Mouse (Mus musculus) heart, embryonic 16.5 days (tissue): ENCODE results near the gene Rnf212. TPM values are rescaled to one million over a fixed set of nuclear protein-coding genes. Genes with fewer than 3 reads are reported as not detected.
"Not testable (repeated sequence)": the region's sequence is repeated elsewhere in the genome, so short reads cannot be mapped to it uniquely, and the experiment has no call there.

Experiments used
- ATAC-seq: fragments of 200-750 bp; cut with Nextera tagmentation; replicated peaks from 2 replicates; pipeline ENCODE4 v1.8.0; 2017; ENCODE audit warnings: moderate number of reproducible peaks; ENCODE audit not compliant: insufficient read depth, low FRiP score; ENCODE audit errors: extremely low read depth
- H3K27ac ChIP-seq: fragments of 300-500 bp; sonication (generic); 2 replicates; pipeline ENCODE4 v1.5.1; 2014; ENCODE audit warnings: mild to moderate bottlenecking, low read length, control low read depth, moderate library complexity
- H3K27me3 ChIP-seq: fragments of 300-500 bp; sonication (generic); 2 replicates; pipeline ENCODE4 v1.6.1; 2014; ENCODE audit warnings: low read length, mixed read lengths; ENCODE audit not compliant: control insufficient read depth, insufficient read depth
- H3K36me3 ChIP-seq: fragments of 300-500 bp; sonication (generic); 2 replicates; pipeline ENCODE4 v1.6.1; 2014; ENCODE audit not compliant: control insufficient read depth, insufficient read depth
- H3K4me1 ChIP-seq: fragments of 300-500 bp; sonication (generic); 2 replicates; pipeline ENCODE4 v1.6.1; 2014; ENCODE audit warnings: low read length, mixed read lengths; ENCODE audit not compliant: control insufficient read depth, insufficient read depth
- H3K4me2 ChIP-seq: fragments of 300-500 bp; sonication (generic); 2 replicates; pipeline ENCODE4 v1.6.1; 2014; ENCODE audit warnings: low read depth, mild to moderate bottlenecking, control low read depth, low read length
- H3K4me3 ChIP-seq: fragments of 300-500 bp; sonication (generic); 2 replicates; pipeline ENCODE4 v1.5.1; 2014; ENCODE audit warnings: mild to moderate bottlenecking, control low read depth, low read length
- H3K9ac ChIP-seq: fragments of 300-500 bp; sonication (generic); 2 replicates; pipeline ENCODE4 v1.6.1; 2014; ENCODE audit warnings: low read length, control low read depth
- H3K9me3 ChIP-seq: fragments of 300-500 bp; sonication (generic); replicated peaks from 2 replicates; pipeline ENCODE4 v1.6.1; 2016; ENCODE audit warnings: low read length; ENCODE audit not compliant: control insufficient read depth
- WGBS: fragments of 180-500 bp; shearing (Covaris S2); extraction: QIAGEN DNeasy Blood & Tissue Kit; methylation state at CpG from one replicate; pipeline ENCODE4 v1.1.7; 2014; 5-methylcytosine and 5-hydroxymethylcytosine counted together
- polyA plus RNA-seq: library from polyadenylated mRNA; unstranded; fragments of >200 nt; fragmentation: Nextera tagmentation; extraction: Ambion mirVana; gene quantifications from 2 replicates; pipeline ENCODE4 v1.2.1, GENCODE M21; 2015

Gene Rnf212
- not detected in 2 replicates for polyA plus RNA-seq

DNA sequence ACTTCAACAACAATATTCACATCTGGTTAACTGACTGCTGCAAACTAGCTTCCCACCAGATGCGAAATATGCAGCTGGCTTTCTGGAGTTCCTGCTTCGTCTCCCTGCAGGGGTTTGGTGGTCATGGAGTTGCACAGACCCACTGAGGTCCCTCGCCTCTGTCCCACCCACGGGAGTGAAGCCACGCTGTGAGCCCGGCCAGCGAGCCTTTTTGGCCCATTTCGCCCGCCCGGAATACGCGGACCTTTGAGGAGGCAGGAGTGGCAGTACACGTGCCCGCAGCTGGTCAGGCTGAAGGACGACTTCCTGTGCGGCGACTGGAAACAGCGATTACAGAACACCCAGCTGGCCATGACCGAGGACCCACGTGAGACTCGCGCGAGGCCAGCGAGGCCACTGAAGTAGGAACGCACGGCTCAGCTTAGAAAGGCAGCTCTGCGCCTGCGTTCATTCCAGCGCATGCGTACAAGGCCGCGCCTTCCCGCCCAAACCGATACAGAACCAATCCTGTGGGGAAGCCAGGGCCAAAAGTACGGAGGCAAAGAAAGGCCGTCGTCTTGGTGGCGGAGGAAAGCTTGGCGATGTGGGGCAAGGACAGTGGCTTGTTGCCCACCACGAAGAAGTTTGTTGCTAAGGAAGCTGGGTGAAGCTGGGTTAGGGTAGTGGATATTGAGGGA lies at the start of gene Rnf212:
Gene Rnf212 (minus strand): TSS at position 353 of the 677 bp plus-strand sequence.
- H3K4me3 ChIP-seq, result no peak within 1 kb of the TSS
- H3K27me3 ChIP-seq, result no peaks in the 10 kb centered on the region
- no peak for ATAC-seq
- H3K4me1 ChIP-seq, result no peaks in the 10 kb centered on the region
- no peak within 1 kb of the TSS for H3K9ac ChIP-seq
- H3K4me2 ChIP-seq, result no peak within 1 kb of the TSS
- H3K27ac ChIP-seq, result no peak within 1 kb of the TSS
- WGBS, result 67% methylated on average over 40 of the region's 40 CpGs
- H3K36me3 ChIP-seq, result no peaks in the 10 kb centered on the region
- H3K9me3 ChIP-seq, result no peaks in the 10 kb centered on the region

DNA sequence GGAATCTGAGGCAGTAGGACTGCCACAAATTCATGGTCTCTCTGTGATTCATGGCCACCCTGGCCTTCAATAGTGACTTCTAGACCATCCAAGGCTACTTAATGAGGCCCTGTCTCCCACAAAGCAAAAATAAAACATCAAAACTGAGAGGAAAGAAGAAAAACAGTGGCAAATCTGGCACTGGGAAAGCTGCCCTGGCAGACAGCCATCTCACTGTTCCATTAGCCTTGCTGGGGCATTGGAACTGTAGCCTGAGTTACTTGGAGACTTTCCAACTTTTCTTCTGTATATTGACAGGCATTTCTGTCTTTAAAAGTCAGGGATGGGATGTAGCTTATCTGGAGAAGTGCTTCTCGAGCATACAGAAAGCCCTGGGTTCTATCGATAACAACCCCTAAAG lies 48.5 kb upstream of the Rnf212 start:
- H3K4me2 ChIP-seq, result no peak overlapping the region
- no peak overlapping the region for H3K9ac ChIP-seq
- no peaks in the 10 kb centered on the region for H3K27me3 ChIP-seq
- WGBS, result 59% methylated on average over 2 of the region's 2 CpGs
- H3K27ac ChIP-seq, result no peak overlapping the region
- no peaks in the 10 kb centered on the region for H3K4me1 ChIP-seq
- no peak for ATAC-seq
- no peaks in the 10 kb centered on the region for H3K9me3 ChIP-seq
- no peaks in the 10 kb centered on the region for H3K36me3 ChIP-seq
- H3K4me3 ChIP-seq, result no peak overlapping the region

DNA sequence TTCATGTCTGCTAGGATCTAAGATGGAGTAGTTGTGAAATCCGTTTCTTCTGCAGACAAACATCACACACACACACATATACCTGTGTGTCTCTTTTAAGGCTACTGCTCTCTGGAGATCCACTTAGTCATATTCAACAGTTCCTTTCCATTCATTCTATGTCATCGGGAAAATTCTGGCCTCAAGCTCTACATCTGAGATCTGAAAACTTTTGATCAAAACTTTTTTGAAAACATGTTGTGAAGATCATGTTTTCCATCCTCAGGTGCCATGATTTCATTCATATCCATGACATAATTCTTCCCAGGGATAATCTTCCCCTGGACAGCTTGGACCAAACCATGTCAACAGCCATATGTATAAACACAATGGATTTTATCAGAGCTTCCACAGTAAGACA lies 34.0 kb upstream of the Rnf212 start, which contains the start of gene Vmn2r8:
Gene Vmn2r8 (minus strand): TSS at position 101 of the 400 bp plus-strand sequence.
- 63% methylated on average over 2 of the region's 2 CpGs for WGBS
- H3K27me3 ChIP-seq, H3K9ac ChIP-seq, H3K4me3 ChIP-seq, H3K27ac ChIP-seq, H3K9me3 ChIP-seq, ATAC-seq, H3K4me2 ChIP-seq, H3K36me3 ChIP-seq, H3K4me1 ChIP-seq: not testable (repeated sequence)

DNA sequence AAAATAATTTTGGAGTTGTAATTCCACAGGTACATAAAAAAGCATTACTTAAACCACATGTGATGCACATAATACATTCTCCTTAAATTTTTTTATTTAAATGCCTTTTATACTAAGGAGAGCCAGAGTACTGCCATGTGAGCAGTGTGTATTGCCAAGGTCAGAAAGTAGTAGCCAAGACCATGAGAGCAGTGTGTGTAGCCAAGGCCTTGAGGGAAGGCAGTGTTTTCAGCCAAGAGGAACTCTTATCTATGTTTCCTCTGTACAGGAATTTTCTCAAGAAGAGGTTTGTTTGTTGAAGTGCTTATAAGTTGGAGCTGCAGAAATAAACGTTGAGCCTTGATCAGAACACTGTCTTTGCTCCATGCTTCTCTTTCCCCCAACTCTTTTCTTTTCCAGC lies 28.9 kb upstream of the Rnf212 start:
- no peaks in the 10 kb centered on the region for H3K36me3 ChIP-seq
- no peaks in the 10 kb centered on the region for H3K27me3 ChIP-seq
- H3K4me2 ChIP-seq, result no peak overlapping the region
- no peak for ATAC-seq
- H3K9me3 ChIP-seq, result no peaks in the 10 kb centered on the region
- no peaks in the 10 kb centered on the region for H3K4me1 ChIP-seq
- no peak overlapping the region for H3K27ac ChIP-seq
- 22% methylated on average over 1 of the region's 1 CpGs for WGBS
- H3K4me3 ChIP-seq, result no peak overlapping the region
- no peak overlapping the region for H3K9ac ChIP-seq

DNA sequence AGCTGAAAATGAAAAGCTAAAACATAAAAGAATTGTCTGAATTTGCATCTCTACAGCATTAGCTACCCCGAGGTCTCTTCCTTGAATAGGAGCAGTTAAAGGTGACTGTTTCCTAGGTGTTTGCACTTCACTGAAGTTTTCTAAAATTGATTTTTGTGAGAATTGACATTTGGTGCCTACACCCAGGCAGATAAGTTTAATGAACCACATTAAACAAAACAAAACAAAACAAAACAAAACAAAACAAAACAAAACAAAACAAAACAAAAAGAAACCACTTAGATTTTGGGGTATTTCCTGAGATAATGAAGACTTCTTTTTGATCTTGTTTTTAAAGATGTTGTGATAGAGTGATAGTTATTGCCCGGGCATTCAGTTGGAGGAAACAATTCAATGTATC lies 20.5 kb upstream of the Rnf212 start, which contains the start of gene Tmed11:
Gene Tmed11 (minus strand): TSS at position 101 of the 400 bp plus-strand sequence.
- not testable (repeated sequence) for H3K9ac ChIP-seq, H3K4me3 ChIP-seq, H3K27ac ChIP-seq, H3K4me2 ChIP-seq, H3K27me3 ChIP-seq, H3K4me1 ChIP-seq, H3K36me3 ChIP-seq, ATAC-seq, H3K9me3 ChIP-seq
- WGBS, result 61% methylated on average over 2 of the region's 2 CpGs

DNA sequence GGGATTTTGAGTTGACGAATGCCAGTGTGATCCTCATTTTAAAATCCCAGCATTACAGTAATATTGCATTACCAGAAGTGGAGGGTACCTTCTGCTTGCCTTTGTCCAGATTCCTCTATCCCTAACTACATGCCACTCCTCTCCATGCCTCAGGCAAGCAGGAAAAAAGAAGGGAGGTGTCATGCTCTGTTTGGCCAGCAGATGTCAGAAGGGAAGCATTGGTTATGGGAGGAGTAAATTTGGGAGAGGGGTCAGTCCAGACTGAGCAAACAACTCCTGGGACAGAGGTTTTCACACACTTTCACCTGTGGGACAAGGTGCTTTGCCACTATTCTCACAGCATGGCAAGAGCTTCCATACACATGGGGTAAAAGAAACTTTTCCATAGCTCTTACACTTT lies 15.6 kb upstream of the Rnf212 start:
- 25% methylated on average over 1 of the region's 1 CpGs for WGBS
- H3K4me1 ChIP-seq, H3K27ac ChIP-seq, H3K27me3 ChIP-seq, H3K9me3 ChIP-seq, ATAC-seq, H3K4me3 ChIP-seq, H3K36me3 ChIP-seq, H3K4me2 ChIP-seq, H3K9ac ChIP-seq: not testable (repeated sequence)

DNA sequence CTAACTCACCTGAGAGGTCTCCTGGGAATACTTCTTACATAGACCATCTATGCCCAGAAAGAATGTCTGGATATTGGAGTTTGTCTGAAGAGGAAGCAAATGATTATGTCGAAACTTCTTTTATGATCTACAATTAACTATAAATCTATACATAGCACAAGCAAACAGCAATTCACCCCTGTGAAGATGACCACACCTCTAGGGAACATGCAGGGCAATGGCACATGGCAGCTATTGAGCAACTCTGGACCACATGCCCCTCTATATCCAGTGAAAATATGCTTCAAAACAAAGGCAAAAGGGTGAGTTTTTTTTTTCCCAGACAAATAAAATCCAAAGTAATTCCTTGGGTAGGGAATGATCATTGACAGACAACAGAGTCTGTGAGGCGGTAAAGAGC lies 14.8 kb downstream of the Rnf212 start:
- Histone ChIP-seq H3K4me3 (no peak overlapping the region), H3K27ac (no peak overlapping the region), H3K27me3 (no peaks in the 10 kb centered on the region), H3K36me3 (no peaks in the 10 kb centered on the region), H3K9me3 (no peaks in the 10 kb centered on the region), H3K9ac (no peak overlapping the region), H3K4me2 (no peak overlapping the region), H3K4me1 (no peaks in the 10 kb centered on the region)
- no peak for ATAC-seq
- 70% methylated on average over 2 of the region's 2 CpGs for WGBS

DNA sequence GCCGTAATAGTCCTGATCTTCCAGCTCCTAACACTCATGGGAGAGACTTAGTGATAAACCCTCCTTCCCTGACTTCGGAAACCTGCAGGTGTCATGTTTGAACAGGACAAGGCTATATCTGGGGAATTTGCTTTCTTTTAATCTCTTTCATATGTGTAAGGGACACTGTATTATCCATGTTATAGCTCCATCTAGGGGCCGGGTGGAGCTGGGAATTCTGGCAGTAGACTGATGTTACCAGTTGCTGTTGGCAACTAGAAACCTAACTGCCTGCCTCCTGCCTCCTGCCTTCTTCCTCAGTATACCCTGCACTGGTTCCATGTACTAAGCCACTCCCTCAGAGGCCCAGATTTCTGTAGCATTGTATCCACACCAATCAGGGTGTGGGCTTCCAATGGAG lies 16.4 kb downstream of the Rnf212 start:
- WGBS, result 46% methylated on average over 3 of the region's 3 CpGs
- Histone ChIP-seq H3K27ac (no peak overlapping the region), H3K36me3 (no peaks in the 10 kb centered on the region), H3K9me3 (no peaks in the 10 kb centered on the region), H3K4me3 (no peak overlapping the region), H3K4me2 (no peak overlapping the region), H3K9ac (no peak overlapping the region), H3K27me3 (no peaks in the 10 kb centered on the region), H3K4me1 (no peaks in the 10 kb centered on the region)
- ATAC-seq, result no peak

DNA sequence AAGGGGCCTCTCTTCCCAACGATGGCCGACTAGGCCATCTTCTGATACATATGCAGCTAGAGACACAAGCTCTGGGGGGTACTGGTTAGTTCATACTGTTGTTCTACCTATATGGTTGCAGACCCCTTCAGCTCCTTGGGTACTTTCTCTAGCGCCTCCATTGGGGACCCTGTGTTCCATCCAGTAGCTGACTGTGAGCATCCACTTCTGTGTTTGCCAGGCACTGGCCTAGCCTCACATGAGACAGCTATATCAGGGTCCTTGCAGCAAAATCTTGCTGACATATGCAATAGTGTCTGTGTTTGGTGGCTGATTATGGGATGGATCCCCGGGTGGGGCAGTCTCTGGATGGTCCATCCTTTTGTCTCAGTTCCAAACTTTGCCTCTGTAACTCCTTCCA lies 23.5 kb downstream of the Rnf212 start:
- H3K4me1 ChIP-seq, H3K4me2 ChIP-seq, H3K27ac ChIP-seq, H3K9ac ChIP-seq, H3K36me3 ChIP-seq, ATAC-seq, H3K27me3 ChIP-seq, H3K4me3 ChIP-seq, H3K9me3 ChIP-seq: not testable (repeated sequence)
- 71% methylated on average over 4 of the region's 4 CpGs for WGBS
